Comparison of ENCODE assay signal across 15 mouse cellular contexts in the genomic region with DNA sequence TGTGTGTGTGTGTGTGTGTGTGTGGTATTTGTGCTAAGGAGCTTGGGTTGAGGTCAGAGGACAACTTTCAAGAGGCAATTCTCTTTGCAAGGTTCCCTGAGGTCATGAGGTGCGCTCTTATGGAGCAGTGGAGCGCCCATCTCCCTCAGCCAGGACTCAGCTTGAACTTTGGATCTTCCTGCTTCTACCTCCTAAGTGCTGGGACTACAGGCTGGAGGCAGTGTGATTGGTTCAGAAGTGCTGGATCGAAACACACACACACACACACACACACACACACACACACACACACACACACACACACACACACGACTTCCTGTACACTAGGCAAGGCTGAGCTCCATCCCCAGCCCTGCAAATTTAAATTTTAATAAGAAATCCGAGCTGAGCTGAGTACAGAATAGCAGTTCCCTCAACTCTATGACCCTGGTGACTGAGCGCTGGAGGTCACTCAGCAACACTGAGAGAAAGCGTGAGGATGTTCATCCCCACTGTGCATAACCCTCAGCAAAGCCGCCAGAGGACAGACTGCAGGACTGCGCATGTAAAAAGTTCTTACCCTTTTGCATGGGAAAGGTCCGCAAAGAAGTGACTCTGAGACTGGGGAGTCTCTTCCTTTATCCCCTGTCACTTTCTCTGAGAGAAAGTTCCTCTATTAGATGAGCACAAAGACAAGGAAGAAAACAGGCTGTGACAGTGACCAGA. TPM values are rescaled to one million over a fixed set of nuclear protein-coding genes. Genes with fewer than 3 reads are reported as not detected.
A peak's percentile ranks its signal among the peaks of the same experiment; 100 is the strongest.
DNase-seq lines count a peak whose midpoint lies in the region.
"Had no signal": no experiment of that assay in that cellular context is flagged by ENCODE, and none has a peak within 500 bp of the region (broad histone marks: within the 10 kb centered on the region; RNA-seq: fewer than 3 reads in every experiment).

No protein-coding gene starts in this region.

- peaks cover 62% of the 10 kb centered on the region for H3K4me1 ChIP-seq in hindbrain, embryonic 10.5 days (replicated peaks)

- 58% methylated on average over 10 of the region's 10 CpGs for WGBS in hindbrain, embryonic 10.5 days

- no peaks in the 10 kb centered on the region for H3K36me3 ChIP-seq in hindbrain, embryonic 10.5 days
- H3K36me3 ChIP-seq: embryonic facial prominence, embryonic 13.5 days; hindbrain, embryonic 13.5 days had no signal

- H3K27ac ChIP-seq in hindbrain, embryonic 10.5 days, result no peak overlapping the region; the same call in 1 of the 2 replicates
- H3K27ac ChIP-seq: embryonic facial prominence, embryonic 13.5 days; hindbrain, embryonic 13.5 days; layer of hippocampus, adult 2 months had no signal

- H3K27me3 ChIP-seq in hindbrain, embryonic 10.5 days (ENCODE audit: insufficient read depth, poor library complexity, severe bottlenecking), result no peaks in the 10 kb centered on the region
- H3K27me3 ChIP-seq: embryonic facial prominence, embryonic 13.5 days; hindbrain, embryonic 13.5 days had no signal

- no peak overlapping the region for H3K4me3 ChIP-seq in hindbrain, embryonic 10.5 days
- H3K4me3 ChIP-seq: embryonic facial prominence, embryonic 13.5 days; hindbrain, embryonic 13.5 days; layer of hippocampus, adult 2 months had no signal

- no peaks in the 10 kb centered on the region for H3K9me3 ChIP-seq in hindbrain, embryonic 10.5 days
- H3K9me3 ChIP-seq: embryonic facial prominence, embryonic 13.5 days; hindbrain, embryonic 13.5 days had no signal

- intact Hi-C loops in heart, postnatal 25 days (cut with DNase I), result no loop called here

- DNase-seq in heart, adult 11 months, result peak; percentile 89
- DNase-seq in heart, postnatal 25 days (ENCODE audit: low spot score), result no peak
- peak; percentile 45 for DNase-seq in ES-CJ7 (ENCODE audit: low read depth, low spot score)
- peak; percentile 81 for DNase-seq in kidney, adult 11 months
- peak; percentile 66 to 85 for DNase-seq in kidney, postnatal 25 days
- no peak for DNase-seq in cerebellum, adult 11-12 months
- no peak for DNase-seq in layer of hippocampus, adult 11-12 months (ENCODE audit: low spot score)
- no peak for DNase-seq in hindbrain, embryonic 10.5 days (ENCODE audit: low spot score)
- DNase-seq: cerebellum, adult 9-11 months; gastrocnemius, postnatal 14 days; lung, adult 18-20 months; thymus, postnatal 25 days had no signal

RNA-seq across cellular contexts. Expression of a gene that starts 6.4 kb away (rescaled TPM):
- 10 to 100 TPM; 34.1 to 38.8 TPM for total RNA-seq in heart, postnatal 25 days (2021)
- polyA plus RNA-seq in hindbrain, embryonic 10.5 days (2016; fragmentation: Nextera tagmentation; extraction: Ambion mirVana), result 14.5 and 15.8 TPM in 2 replicates

Comparison
In these comparisons a context has a peak if more than half of its experiments do, and no peak if none do; other contexts are left out.
1. DNase-seq: peak in heart, adult 11 months (single experiment), ES-CJ7 (single experiment), kidney, adult 11 months (single experiment) and kidney, postnatal 25 days (2 of 2); none in heart, postnatal 25 days (single experiment), cerebellum, adult 11-12 months (single experiment), layer of hippocampus, adult 11-12 months (single experiment) and hindbrain, embryonic 10.5 days (single experiment).